Mouse (Mus musculus) liver, postnatal 0 days (tissue): Measurements from ENCODE around the gene Lrrc34.

Experiments
- CTCF ChIP-seq: sonication (generic); IDR thresholded peaks from 2 replicates; pipeline ENCODE4 v1.5.1; 2016; ENCODE audit warnings: antibody characterized with exemption, low read depth
- EP300 ChIP-seq: IDR thresholded peaks from 2 replicates; pipeline ENCODE4 v1.6.1; 2016; ENCODE audit warnings: antibody characterized with exemption, low read depth, mild to moderate bottlenecking

DNA sequence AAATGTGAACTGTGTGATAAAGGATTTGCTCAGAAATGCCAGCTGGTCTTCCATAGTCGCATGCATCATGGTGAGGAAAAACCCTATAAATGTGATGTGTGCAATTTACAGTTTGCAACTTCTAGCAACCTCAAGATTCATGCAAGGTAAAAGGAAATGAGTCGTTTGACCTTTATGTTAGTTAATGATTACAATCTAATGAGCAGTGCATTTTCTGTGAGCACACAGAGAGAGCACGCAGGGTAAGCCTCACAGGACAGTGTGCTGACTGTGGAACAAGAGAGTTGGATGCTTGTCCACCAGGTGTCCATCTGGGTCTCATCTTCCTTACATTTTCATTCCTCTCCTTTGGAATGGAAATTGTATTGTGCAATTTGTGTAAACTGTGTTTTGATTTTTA is 38.7 kb downstream of the Lrrc34 start:
- TF ChIP-seq CTCF, result no peak
- TF ChIP-seq EP300, result no peak
